Mouse (Mus musculus): ENCODE data around the gene Slc16a11.

Gene Slc16a11

DNA sequence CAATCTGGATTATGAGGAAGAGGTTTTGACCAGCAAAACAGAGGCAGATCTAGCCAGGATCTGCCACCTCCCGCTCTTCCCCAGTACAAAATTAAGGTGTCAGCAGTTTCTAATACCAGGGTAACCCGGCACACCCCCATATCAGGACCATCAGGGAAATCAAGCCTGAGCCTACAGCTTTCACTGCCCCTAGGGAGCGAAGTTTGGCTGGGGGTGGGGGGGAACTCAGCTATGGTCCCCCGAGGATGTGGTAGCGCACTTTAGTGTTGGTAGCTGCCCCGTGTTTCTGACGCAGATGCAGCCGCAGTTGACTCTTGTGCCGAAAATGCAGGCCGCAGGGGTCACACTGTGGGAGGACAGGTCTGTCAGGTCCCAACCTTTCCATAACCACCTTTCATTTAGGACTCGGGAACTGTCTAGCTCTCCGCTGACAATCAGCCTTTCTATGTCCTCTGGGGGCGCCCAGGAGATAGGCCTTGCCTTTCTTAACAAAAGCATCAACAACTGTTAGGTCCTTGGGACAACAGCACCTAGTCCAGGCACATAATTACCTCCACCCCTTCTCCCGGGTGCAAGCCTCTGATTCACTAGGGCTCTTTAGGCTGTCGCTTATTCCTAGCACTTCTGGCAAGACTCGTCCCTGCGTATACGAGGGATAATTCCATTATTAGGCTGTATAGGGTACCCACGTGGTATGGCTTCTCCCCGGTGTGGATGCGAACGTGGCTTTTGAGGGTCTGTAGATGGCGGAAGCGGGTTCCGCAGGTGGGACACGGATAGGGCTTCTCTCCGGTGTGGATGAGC, 13.4 kb downstream of the Slc16a11 start:
- no peak for DNase-seq (ENCODE audit: low spot score)

DNA sequence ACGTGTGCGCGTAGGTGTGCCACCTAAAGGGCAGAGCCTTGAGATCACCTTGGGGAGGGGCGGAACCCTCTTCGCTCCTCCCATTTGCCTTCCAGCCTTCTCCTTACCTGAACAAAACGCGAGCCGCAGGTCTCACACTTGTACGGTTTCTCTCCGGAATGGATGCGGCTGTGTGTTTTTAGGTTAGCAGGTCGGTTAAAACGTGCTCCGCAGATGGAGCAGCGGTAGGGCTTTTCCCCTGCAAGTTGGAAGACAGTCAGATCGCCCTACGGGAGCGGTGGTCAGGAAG, 14.0 kb downstream of the Slc16a11 start:
- DNase-seq (ENCODE audit: low spot score) = no peak

DNA sequence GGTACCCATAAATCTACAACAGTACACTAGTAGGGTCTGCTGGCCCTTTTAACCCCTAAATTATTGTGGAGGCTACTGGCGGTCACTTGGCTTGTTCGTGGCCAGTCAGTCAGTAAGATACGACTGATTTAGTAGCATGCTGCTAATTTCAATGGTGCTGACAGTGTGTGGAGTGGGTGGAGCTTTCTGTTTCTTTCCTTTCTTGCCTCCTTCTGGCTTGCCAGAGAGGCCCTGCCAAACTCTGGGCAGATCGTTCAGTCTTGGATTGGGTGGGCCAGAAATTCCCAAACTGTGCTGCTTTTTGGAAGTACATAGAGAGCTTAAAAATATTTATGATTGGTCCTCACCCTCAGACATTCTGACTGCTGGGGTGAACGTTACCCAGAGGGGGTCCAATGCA, 14.6 kb downstream of the Slc16a11 start:
- DNase-seq (ENCODE audit: low spot score) = no peak

DNA sequence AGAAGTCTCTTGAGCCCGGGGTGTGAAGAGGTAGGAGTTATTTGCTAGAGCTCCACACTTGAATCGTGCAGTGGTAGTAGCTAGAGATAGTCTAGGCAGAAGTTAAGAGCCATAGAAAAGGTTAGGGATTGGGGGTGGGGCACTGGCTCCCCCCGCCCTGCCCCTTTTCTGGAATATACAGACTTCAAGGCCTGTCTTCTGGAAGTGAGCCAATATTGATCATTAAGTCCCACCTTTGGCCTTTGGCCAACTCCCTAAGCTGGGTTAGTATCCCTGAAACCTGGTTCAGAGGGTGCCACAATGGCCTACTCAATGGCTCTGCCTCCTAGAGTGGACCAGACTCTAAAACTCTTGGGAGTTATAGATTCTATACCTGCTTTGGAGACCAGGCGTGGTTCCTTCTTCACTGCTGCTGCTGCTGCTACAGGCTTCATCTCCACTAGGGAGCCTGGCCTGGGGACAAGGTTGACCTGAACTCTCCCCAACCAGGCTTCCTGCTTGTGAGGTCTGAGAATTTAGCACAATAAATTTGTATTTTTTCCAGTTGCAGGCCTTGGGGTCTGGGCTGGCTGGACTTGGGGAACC, 15.2 kb downstream of the Slc16a11 start:
- no peak for DNase-seq (ENCODE audit: low spot score)

DNA sequence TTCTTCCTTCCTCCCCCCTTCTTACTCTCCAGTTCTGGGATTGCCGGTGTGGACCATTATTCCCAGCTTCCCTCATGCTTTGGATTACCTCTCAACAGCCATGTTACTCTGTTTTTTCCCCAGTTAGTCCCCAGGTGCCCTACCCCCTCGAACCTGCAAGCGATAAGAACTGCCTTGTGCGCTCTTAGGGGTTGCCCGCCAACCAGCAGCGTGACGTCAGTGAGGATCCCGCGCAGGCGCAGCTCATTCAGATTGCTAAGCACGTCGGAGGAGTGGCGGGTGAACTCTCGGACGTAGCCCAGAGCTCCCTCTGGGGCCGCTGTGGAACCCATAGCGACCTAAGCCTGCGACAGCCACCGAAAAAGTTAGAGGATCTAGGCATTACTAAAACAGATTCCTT, 16.3 kb downstream of the Slc16a11 start:
- DNase-seq (ENCODE audit: low spot score) = peak; percentile 76

DNA sequence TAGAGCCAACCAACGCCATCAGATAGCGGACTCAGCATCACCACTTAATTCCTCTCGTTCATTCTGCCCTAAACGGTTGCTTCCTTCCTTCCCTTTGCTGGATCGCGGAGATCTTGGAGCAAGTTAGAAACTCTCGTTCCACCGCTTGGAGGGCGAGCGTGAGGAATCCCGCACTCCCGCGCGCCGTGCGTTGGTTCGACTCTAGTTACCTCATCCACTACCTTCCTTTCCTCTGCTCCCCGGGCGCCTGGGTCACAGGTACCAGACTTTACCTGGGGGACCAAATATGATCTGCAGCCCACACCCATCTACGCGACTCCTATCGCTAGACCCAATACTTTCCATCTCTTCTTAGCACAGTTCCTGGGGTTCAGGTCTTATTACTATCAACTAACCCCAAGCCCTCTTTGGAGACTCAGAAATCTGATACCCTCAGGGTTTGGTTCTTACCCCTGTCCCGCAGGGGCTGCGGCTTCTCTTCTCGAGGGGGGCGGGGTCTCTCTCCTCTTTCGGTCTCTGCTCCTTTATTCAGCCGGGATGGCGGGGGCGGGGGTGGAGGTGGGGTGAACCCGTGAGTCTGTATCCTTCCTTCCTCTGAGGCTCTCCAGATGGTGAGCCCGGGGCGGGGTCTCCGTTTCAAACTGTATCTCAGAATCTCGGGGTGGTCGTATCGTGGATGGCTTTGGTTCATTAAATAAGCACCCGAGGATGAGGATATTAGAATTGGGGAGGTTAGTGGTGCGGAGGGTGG, 16.9 kb downstream of the Slc16a11 start, which contains the start of gene Bcl6b:
Bcl6b (minus strand) TSS at position 539 of the 751 bp plus-strand sequence.
- no peak for DNase-seq (ENCODE audit: low spot score)

DNA sequence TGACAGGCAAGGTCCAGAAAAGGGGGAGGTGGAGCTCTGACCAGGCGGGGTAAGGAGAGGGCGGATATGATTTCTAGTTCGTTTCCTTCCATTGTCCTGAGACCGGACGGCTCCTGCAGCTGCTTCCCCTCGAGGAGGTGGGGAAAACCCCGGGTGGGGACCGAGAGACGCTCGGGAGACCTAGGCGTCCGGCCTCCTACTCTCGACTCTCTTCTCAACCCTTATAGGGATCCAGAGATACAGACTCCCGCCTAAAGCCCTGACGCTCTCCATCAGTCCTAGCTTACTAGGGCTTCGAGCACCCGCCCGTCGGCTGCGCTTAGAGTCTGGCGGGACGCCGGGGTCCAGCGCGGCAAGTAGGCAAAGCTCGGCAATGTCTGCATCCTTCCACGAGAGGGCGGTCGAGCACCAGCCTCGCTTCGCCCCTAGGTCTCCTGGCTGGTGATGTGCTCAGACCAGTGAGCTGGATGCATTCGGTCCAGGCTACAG, 17.7 kb downstream of the Slc16a11 start:
- peak; percentile 84 for DNase-seq (ENCODE audit: low spot score)

DNA sequence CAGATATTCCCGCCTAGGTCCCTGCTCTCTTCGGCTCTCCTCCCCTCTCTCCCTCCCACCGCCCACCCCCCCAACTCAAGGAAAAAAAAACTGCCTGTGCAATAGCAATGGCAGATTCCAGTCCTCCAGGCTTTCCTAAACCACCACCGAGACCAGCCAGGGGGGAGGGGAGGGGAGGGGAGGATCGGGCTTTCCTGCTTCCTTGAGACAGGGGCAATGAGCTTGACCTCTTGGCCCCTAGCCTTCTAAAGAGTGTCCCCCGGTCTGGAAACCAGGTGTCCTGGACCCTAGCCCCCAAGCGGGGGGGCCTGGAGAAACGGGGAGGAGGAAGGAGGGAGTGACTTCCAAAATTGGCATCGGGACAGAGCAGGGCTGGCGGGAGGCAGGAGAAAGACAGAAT, 20.0 kb downstream of the Slc16a11 start:
- peak; percentile 72 for DNase-seq (ENCODE audit: low spot score)

DNA sequence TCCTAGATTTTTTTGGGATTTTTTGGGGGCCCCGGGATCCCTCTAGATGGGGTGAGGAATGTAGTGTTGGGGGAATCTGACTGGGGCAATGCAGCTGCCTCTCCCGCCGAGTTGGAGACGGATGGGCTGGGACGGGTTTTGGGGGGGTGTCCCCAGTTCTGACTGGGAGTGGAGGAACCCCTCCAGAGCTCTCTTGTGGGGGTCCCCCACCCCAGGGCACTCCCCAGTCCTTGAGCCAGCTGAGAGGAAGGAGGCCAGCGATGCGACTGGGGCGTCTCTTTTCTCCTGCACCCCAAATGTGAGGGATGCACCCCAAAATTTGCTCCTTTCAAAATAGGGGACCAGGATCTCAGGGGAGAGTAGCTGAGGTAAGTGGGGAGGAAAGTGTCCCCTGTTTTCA, 20.5 kb downstream of the Slc16a11 start:
- DNase-seq (ENCODE audit: low spot score) = peak; percentile 50

DNA sequence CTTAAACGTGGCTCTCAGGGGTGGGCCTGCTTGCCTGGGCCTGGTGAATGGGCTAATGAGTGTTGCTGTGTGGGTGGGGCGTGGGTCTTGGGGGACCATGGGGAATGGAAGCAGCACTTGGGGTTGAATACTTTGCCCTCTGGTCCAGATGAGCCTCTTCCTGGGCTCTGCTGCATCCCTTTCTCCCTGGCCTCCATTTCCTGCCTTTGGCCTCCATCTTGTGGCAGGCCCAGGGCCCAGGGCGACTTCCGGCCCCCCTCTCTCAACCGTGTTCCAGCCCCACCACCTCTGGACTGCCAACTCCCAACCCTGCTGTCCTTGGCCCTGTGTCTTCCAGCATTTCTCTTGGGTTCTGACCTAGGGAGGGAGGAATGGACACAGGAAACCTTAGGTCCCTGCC, 21.5 kb downstream of the Slc16a11 start:
- peak; percentile 59 for DNase-seq (ENCODE audit: low spot score)

DNA sequence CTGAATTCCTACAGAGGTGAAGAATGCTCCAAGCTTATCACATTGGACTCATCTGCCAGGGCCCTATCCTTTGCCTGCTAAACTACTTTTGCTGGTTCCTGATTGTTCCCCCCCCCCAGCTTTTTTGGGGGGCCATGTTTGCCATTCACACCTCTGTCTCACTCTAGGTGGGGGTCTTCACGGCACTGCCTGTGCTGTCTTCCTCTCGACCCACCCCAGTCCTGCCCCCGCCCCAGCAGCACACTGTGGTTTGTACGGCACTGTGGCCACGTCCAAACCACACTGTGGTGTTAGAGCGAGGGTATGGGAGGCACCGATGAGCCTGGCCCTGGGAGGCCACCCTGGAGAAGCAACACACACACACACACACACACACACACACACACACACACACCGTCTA, 21.9 kb downstream of the Slc16a11 start:
- no peak for DNase-seq (ENCODE audit: low spot score)

DNA sequence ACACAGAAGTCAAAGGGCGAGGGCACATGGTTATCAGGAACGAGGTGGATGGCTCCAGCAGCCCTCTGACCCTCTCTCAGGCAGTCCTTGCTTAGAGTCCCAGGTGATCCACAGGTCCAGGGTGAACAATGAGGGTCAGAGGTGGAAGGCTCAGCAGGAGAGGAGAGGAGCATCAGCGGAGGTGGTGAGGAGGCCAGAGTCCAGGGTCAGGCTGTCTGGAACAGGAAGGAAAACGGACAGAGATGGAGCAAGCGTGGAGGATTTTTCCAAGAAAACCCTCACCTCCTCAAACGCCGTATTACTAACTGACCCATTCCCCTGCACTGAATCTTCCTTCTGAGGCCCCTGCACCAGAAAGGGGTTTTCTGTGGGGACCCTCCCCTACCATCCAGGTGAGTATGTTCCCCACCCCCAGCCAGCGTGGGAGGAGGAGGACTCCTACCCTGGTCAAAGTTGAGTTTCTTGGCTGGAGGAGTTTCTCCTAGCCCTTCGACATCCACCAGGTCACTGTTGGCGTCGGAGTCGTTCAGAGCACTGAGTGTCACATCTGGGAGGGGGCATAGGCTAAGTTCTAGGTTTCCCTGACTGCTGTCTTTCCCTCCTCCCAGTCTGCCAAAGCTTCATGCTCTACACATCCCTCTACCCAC, 22.8 kb downstream of the Slc16a11 start:
- DNase-seq (ENCODE audit: low spot score) = no peak

DNA sequence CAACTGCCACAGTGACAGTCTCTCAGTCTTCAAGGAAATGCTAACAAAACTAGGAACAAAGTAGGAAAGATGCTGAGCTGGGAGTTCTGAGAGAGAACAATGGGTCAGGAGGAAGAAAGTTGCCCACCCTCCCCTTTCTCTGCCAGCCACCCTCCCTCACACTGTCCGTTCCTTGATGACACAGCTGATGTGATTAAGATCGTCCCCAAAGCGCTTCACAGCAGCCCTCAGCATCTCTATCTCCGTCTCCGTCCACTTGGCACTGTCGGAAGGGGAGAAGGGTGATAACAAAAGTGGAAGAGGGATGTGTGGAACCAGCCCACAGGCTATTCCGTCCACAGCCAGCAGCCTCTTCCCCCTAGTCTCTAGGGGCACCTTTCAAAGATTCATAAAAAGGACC, 24.2 kb downstream of the Slc16a11 start:
- no peak for DNase-seq (ENCODE audit: low spot score)

DNA sequence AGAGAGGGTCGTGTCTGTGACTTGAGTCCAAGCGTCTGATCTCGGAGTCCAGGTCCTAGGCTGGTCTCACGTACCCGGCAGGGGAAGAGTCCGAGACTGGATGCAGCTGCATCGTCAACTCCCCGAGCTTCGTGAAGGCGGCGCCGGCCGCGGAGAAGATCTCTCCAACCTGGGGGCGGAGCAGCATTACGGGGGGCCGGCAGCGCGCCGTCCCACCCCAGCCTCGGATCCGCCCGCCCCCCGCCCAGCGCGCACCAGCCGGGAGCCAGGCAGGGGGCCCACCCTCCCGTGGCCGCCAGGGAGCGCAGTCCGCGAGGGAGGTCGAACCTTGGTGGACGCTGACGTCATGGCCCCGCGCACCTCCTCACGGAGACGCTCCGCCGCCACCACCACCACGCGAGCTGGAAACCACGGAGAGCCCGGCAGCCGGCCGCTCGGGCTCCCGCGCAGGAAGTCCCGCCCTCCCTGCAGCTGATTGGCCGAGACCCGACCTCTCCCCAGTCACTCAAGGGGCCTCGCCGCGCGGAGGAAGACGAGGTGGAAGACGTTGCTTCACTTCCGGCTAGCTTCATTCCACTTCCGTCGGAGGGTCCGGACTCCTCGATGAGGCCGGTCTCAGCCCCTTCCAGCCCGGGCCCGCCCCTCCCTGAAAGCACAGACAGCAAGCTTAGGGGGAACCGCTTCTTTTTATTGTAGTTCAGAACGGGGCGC, 25.1 kb downstream of the Slc16a11 start, which contains the start of gene 0610010K14Rik:
0610010K14Rik (minus strand) TSS at position 458 of the 711 bp plus-strand sequence.
- DNase-seq (ENCODE audit: low spot score) = peak; percentile 99

DNA sequence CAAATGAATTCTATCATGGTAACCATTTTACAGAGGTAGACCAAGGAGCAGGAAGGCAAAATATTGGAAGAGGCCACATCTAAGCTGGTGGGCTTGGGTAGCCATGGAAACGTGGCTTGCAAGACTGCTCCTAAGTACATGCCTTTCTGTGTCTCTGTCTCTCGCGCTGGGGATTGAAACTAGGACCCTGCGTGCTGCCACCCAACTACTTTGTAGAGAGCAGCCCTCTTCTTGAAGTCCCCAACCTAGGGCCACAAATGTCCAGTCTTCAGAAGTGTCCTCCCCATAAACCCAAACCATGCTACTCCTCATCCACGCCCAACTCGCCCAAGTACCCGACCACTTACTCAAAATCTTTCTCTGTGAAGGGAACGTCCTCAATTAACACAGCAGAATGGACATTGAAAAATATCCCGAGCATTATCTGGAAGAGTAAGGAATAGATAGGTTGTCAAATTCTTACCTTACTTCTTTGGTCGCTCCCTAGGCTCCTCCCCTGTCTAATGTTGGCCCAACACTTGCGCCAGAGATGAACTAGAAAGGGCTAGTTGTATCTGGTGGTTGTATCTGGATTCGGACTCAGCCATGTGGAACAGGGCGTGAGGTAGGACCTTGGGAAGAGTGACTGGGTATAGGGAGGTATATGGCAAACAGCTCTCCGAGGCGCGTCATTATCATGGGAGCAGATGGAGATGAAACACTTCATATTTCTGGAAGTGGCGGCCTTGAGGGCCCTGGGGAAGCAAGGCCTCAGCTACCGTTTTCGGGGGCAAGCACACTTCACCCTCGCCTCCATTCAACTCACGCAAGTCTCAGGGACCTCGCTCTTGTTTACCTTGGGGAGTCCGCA, 26.3 kb downstream of the Slc16a11 start:
- DNase-seq (ENCODE audit: low spot score) = no peak

DNA sequence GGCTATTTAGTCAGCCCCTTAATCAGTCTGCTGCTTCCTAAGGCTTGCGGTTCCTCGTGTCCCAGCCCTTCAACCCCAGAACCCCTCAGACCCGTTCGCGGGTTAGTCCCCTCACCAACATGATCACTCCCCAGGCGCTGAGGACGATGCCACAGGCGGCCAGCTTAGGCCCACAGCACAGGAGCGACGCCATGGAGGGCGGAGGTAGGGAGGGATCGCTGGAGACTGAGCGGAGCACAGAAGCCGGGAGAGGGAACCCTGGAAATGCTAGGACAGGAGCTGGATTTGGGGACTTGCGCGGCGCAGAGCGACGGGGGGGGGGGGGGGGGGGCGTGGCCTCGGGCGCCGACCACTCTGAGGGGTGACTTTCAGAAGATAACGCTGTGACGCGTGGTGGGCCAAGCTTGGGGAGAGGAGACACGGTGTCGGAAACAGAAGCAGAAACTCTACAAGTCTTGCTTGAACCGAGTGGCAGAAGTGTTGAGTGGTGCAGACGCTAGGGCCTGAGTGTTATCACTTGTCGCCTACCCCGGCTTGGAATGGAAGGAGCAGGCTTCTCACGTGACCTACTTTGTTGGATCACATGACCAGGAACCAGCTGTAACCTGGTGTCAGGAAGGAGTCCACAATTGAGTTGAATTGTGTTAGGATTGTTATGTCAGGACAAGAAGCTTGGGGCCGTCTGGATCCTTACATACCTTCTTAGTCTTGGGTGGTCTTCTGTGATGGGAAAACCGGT, 27.2 kb downstream of the Slc16a11 start, which contains the start of the genes Gm21988 and Rnasek:
Gm21988 (minus strand) TSS at position 290 of the 739 bp plus-strand sequence.
Rnasek (minus strand) TSS at position 302 of the 739 bp plus-strand sequence.
- DNase-seq (ENCODE audit: low spot score) = peak; percentile 73

DNA sequence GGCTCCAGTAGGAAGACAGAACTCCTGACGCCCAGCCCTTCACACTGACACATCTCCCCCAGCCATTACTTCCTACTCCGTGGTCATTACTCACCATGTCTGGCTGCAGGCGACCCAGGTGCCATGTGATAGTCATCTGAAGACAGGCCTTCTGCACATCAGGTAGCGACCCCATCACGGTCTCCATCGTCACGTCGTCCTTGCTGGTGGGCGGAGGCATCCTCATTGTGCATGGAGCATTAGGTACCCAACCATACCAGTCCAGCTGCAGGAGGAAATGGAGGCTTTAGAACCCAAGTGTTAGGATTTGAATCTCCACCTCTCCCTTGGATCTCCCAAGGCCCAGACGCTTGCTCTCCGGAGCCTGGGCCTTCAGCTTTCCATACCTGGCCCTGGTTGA, 30.0 kb downstream of the Slc16a11 start:
- DNase-seq (ENCODE audit: low spot score) = no peak

DNA sequence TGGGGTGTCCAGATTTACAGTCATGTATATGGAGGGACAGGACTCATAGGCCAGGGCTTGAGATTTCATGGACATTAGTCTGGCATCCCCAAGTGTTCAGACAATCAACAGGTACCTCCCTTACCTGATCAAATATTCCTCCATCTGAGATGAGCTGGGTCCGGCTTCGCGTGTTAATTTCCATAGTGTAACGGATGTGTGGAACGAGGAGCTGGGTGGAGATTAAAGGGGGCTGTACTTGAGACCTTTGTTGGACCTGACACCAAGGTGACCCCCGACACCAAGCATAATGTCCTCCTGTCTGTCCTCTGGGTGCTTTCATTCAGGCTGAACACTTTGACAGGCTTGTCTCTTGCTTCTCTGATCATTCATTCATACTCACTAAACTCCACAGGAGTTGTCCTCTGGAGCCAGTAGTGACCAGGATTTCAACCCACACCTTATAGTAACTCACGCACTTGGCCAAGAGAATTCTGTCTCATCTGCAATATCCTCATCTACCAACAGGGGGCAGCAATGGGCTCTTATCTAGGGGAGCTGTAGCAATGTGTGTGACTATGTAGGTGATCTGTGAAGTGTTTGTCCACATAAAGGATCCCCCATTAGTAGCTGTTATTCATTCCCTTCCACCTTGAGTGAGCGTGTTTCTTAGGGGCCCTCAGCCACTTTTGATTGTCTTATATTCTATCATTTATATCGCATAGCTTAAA, 34.7 kb downstream of the Slc16a11 start:
- DNase-seq (ENCODE audit: low spot score) = no peak

DNA sequence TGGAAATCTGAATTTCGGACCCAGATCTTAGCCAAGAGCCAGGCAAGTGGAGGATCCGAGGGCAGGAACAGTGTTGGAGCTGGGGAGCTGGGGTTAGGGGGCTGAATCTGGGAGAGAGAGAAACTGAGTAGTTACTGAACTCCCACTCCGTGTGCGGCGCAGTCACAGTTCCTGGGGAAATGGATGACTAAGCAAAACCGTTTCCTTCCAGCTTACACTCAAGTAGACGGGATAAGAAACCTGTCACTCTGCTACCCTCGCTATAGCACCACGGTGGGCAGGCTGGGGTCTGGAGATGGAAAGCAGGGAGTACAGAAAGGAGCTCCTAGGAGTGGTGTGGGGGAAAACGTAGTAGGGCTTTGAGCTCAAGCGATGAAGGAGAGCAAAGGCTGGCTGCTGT, 37.6 kb downstream of the Slc16a11 start:
- DNase-seq (ENCODE audit: low spot score) = no peak

Data from ovary, postnatal 36 days (tissue).